Mouse (Mus musculus) G1E (cell line): ENCODE data around the gene Klc4.

Experiments used
- CTCF ChIP-seq: IDR thresholded peaks from 2 replicates; pipeline ENCODE4 v1.5.1; 2012; ENCODE audit warnings: low read depth, low read length, inconsistent platforms, mixed read lengths
- GATA1 ChIP-seq: IDR thresholded peaks from 2 replicates; pipeline ENCODE4 v1.6.1; 2012; ENCODE audit warnings: borderline replicate concordance, low read length, inconsistent platforms, mixed read lengths
- GATA2 ChIP-seq: IDR thresholded peaks from 2 replicates; pipeline ENCODE4 v1.6.1; 2012; ENCODE audit warnings: low read depth, low read length, inconsistent platforms, borderline replicate concordance
- POLR2AphosphoS5 ChIP-seq: IDR thresholded peaks from 2 replicates; pipeline ENCODE4 v1.6.1; 2012; ENCODE audit warnings: low read depth, low read length, inconsistent platforms; ENCODE audit not compliant: insufficient replicate concordance
- TAL1 ChIP-seq: conservative IDR thresholded peaks from 2 replicates; pipeline ENCODE4 v1.6.1; 2012; ENCODE audit warnings: low read depth, low read length, inconsistent platforms, mixed read lengths

DNA sequence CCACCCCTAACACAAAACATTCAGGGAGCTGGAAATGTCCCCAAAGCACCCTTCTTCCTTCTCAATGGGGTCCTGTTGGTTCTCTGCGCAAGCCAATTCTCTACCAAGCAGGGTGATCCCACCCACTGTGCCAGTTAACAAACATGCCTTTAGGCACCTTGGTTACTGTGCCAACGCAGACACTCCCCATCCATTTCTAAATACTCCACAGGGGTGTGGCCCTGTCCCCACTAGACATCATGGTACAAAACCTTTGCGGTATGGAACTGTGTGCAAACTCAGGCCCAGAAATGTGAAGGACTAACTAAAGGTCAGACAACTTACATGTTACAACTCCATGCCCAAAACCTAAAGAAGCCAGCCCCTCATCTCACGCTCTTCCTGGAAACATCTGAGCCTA is 52.7 kb downstream of the Klc4 start:
- no peak for TF ChIP-seq GATA1
- TF ChIP-seq CTCF: no peak
- no peak for TF ChIP-seq TAL1
- TF ChIP-seq GATA2: no peak
- TF ChIP-seq POLR2AphosphoS5: no peak
